Comparison of ENCODE assay signal across 10 mouse cellular contexts in genomic region chr4:97628881-97629605, GRCm38 (mm10).
DNase-seq lines count a peak whose midpoint lies in the region; ATAC-seq and TF ChIP-seq lines count a peak whose summit lies in the region.
"Had no signal": no experiment of that assay in that cellular context is flagged by ENCODE, and none has a peak within 500 bp of the region (broad histone marks: within the 10 kb centered on the region; RNA-seq: fewer than 3 reads in every experiment).

No protein-coding gene starts in this region.

- no peaks in the 10 kb centered on the region for H3K9me3 ChIP-seq in liver, embryonic 11.5 days (ENCODE audit: control insufficient read depth, low read length)
- H3K9me3 ChIP-seq in liver, postnatal 0 days (ENCODE audit: low read length) = no peaks in the 10 kb centered on the region
- H3K9me3 ChIP-seq in forebrain, embryonic 10.5 days = no peaks in the 10 kb centered on the region
- no peaks in the 10 kb centered on the region for H3K9me3 ChIP-seq in neural tube, embryonic 13.5 days

- WGBS in liver, embryonic 11.5 days = 45% methylated on average over 14 of the region's 14 CpGs
- WGBS in liver, postnatal 0 days (ENCODE audit: insufficient replicate concordance) = 48% methylated on average over 14 of the region's 14 CpGs
- WGBS in forebrain, embryonic 10.5 days = 32% methylated on average over 14 of the region's 14 CpGs
- WGBS in neural tube, embryonic 13.5 days = 32% methylated on average over 14 of the region's 14 CpGs

- H3K36me3 ChIP-seq in liver, embryonic 11.5 days (ENCODE audit: control insufficient read depth, insufficient read depth, low read length) = no peaks in the 10 kb centered on the region
- H3K36me3 ChIP-seq in liver, postnatal 0 days (replicated peaks; ENCODE audit: insufficient read depth, low read length) = no peaks in the 10 kb centered on the region
- no peaks in the 10 kb centered on the region for H3K36me3 ChIP-seq in forebrain, embryonic 10.5 days (replicated peaks)
- no peaks in the 10 kb centered on the region for H3K36me3 ChIP-seq in neural tube, embryonic 13.5 days

- H3K4me1 ChIP-seq in liver, embryonic 11.5 days (replicated peaks; ENCODE audit: control insufficient read depth, insufficient read depth, low read length) = no peaks in the 10 kb centered on the region
- peaks cover 5% of the 10 kb centered on the region; the same call in 1 of the 2 replicates for H3K4me1 ChIP-seq in liver, postnatal 0 days (ENCODE audit: insufficient read depth)
- H3K4me1 ChIP-seq in forebrain, embryonic 10.5 days = peaks cover 40% of the 10 kb centered on the region
- H3K4me1 ChIP-seq in neural tube, embryonic 13.5 days (replicated peaks) = peaks cover 24% of the 10 kb centered on the region

- no peak overlapping the region for H3K4me3 ChIP-seq in liver, embryonic 11.5 days (ENCODE audit: low read depth, low read length)
- no peak overlapping the region for H3K4me3 ChIP-seq in liver, postnatal 0 days (ENCODE audit: low read depth, low read length)
- no peak overlapping the region for H3K4me3 ChIP-seq in forebrain, embryonic 10.5 days
- no peak overlapping the region for H3K4me3 ChIP-seq in neural tube, embryonic 13.5 days

- TF ChIP-seq EP300 in liver, postnatal 0 days (IDR thresholded peaks at IDR 0.05; ENCODE audit: low read depth) = no peak

- TF ChIP-seq CTCF in liver, postnatal 0 days (IDR thresholded peaks at IDR 0.05; ENCODE audit: low read depth) = no peak

- no peak overlapping the region for H3K27ac ChIP-seq in liver, embryonic 11.5 days (ENCODE audit: low read depth, low read length)
- H3K27ac ChIP-seq in liver, postnatal 0 days (ENCODE audit: low read depth) = no peak overlapping the region
- H3K27ac ChIP-seq in forebrain, embryonic 10.5 days = peak overlapping the region; percentile 58
- H3K27ac ChIP-seq in neural tube, embryonic 13.5 days (replicated peaks) = peak overlapping the region; percentile 7; the same call in 1 of the 2 replicates

- H3K4me2 ChIP-seq in liver, embryonic 11.5 days = no peak overlapping the region
- H3K4me2 ChIP-seq in liver, postnatal 0 days (ENCODE audit: low read depth, low read length) = no peak overlapping the region
- no peak overlapping the region for H3K4me2 ChIP-seq in neural tube, embryonic 13.5 days

- no peak overlapping the region for H3K9ac ChIP-seq in liver, embryonic 11.5 days (ENCODE audit: low read depth, low read length)
- H3K9ac ChIP-seq in liver, postnatal 0 days (replicated peaks) = no peak overlapping the region
- 0 out of 2 replicates have a peak overlapping the region, but pooled peaks have one; percentile 13 for H3K9ac ChIP-seq in neural tube, embryonic 13.5 days

- 0 out of 2 replicates have a peak, but pooled peaks have one; percentile 29 for ATAC-seq in liver, embryonic 11.5 days (replicated peaks; ENCODE audit: low FRiP score)
- ATAC-seq in liver, postnatal 0 days = no peak
- peak; percentile 84 for ATAC-seq in neural tube, embryonic 13.5 days (ENCODE audit: low read depth)

- no peaks in the 10 kb centered on the region for H3K27me3 ChIP-seq in liver, embryonic 11.5 days (replicated peaks; ENCODE audit: control insufficient read depth, insufficient read depth, low read length)
- no peaks in the 10 kb centered on the region for H3K27me3 ChIP-seq in liver, postnatal 0 days (ENCODE audit: insufficient read depth, low read length)
- peaks cover 45% of the 10 kb centered on the region for H3K27me3 ChIP-seq in forebrain, embryonic 10.5 days (ENCODE audit: poor library complexity, severe bottlenecking)
- no peaks in the 10 kb centered on the region for H3K27me3 ChIP-seq in neural tube, embryonic 13.5 days

- DNase-seq in liver, embryonic 11.5 days (ENCODE audit: low spot score) = no peak
- DNase-seq in liver, postnatal 0 days = no peak
- DNase-seq in forebrain, embryonic 10.5 days (ENCODE audit: extremely low spot score, low spot score) = peak; percentile 62
- DNase-seq in hindlimb bud, embryonic 11.5 days (ENCODE audit: extremely low spot score, low read depth, low spot score) = peak; percentile 76
- no peak for DNase-seq in adrenal gland, adult 8-10 months
- DNase-seq in adrenal gland, postnatal 25 days = no peak
- no peak for DNase-seq in testis, postnatal 10 days (ENCODE audit: low spot score)
- DNase-seq: layer of hippocampus, postnatal 36 days; right cerebral cortex, postnatal 14 days had no signal

Comparison
In these comparisons a context has a peak if more than half of its experiments do, and no peak if none do; other contexts are left out.
1. DNase-seq: peak in forebrain, embryonic 10.5 days (single experiment) and hindlimb bud, embryonic 11.5 days (single experiment); none in liver, embryonic 11.5 days (single experiment), liver, postnatal 0 days (single experiment), adrenal gland, adult 8-10 months (single experiment), adrenal gland, postnatal 25 days (single experiment) and testis, postnatal 10 days (single experiment).
2. H3K27ac ChIP-seq: peak in forebrain, embryonic 10.5 days (single experiment) and neural tube, embryonic 13.5 days (single experiment); none in liver, embryonic 11.5 days (single experiment) and liver, postnatal 0 days (single experiment).